In genomic region chr13:103774119-103774757, GRCm38 (mm10) we compare ENCODE assay signal across 7 mouse cellular contexts. TPM values are rescaled to one million over a fixed set of nuclear protein-coding genes. Genes with fewer than 3 reads are reported as not detected.
DNase-seq lines count a peak whose midpoint lies in the region; ATAC-seq lines count a peak whose summit lies in the region.

Gene Srek1 (minus strand): TSS chr13:103774608.

- H3K27ac ChIP-seq in intestine, embryonic 15.5 days: peak within 1 kb of the TSS; percentile 99
- peak within 1 kb of the TSS; percentile 99 for H3K27ac ChIP-seq in midbrain, embryonic 10.5 days (replicated peaks)

- no peaks in the 10 kb centered on the region for H3K9me3 ChIP-seq in intestine, embryonic 15.5 days
- no peaks in the 10 kb centered on the region for H3K9me3 ChIP-seq in midbrain, embryonic 10.5 days (replicated peaks)

- intact Hi-C loops in gastrocnemius, postnatal 36 days (cut with DNase I): no loop called here
- intact Hi-C loops in left cerebral cortex, postnatal 25 days (cut with DNase I): loop anchor here (2.0 kb wide), 1 partner anchor 147 kb away; the partner anchor contains the start of gene Erbin

- H3K4me2 ChIP-seq in intestine, embryonic 15.5 days (replicated peaks): peak within 1 kb of the TSS; percentile 60

- 0 out of 2 replicates have a peak, but pooled peaks cover 7% of the 10 kb centered on the region for H3K4me1 ChIP-seq in intestine, embryonic 15.5 days (replicated peaks)
- peaks cover 31% of the 10 kb centered on the region for H3K4me1 ChIP-seq in midbrain, embryonic 10.5 days

- ATAC-seq in intestine, embryonic 15.5 days: peak; percentile 98

- peak within 1 kb of the TSS; percentile 73 for H3K4me3 ChIP-seq in intestine, embryonic 15.5 days (replicated peaks)
- peak within 1 kb of the TSS; percentile 77 for H3K4me3 ChIP-seq in midbrain, embryonic 10.5 days

- WGBS in intestine, embryonic 15.5 days: under 1% methylated on average over 81 of the region's 81 CpGs
- WGBS in midbrain, embryonic 10.5 days: under 1% methylated on average over 81 of the region's 81 CpGs

- DNase-seq in adrenal gland, adult 18-20 months (ENCODE audit: low spot score in 2 of 2): peak; percentile 91 to 93
- peak; percentile 98 for DNase-seq in embryo, embryonic 11 days
- DNase-seq in gastrocnemius, postnatal 36 days: peak; percentile 87 to 90
- peak; percentile 96 for DNase-seq in left cerebral cortex, postnatal 25 days (ENCODE audit: low spot score in 2 of 2)
- DNase-seq in midbrain, embryonic 10.5 days (ENCODE audit: low spot score): peak; percentile 97
- peak; percentile 99 for DNase-seq in right cerebral cortex, postnatal 4 days

- no peaks in the 10 kb centered on the region for H3K36me3 ChIP-seq in intestine, embryonic 15.5 days
- peaks cover 18% of the 10 kb centered on the region for H3K36me3 ChIP-seq in midbrain, embryonic 10.5 days

- H3K27me3 ChIP-seq in intestine, embryonic 15.5 days (replicated peaks): no peaks in the 10 kb centered on the region
- no peaks in the 10 kb centered on the region for H3K27me3 ChIP-seq in midbrain, embryonic 10.5 days (ENCODE audit: low read depth, poor library complexity, severe bottlenecking)

- H3K9ac ChIP-seq in intestine, embryonic 15.5 days: peak within 1 kb of the TSS; percentile 85

RNA-seq across cellular contexts. Expression of gene Srek1, which starts in this region (rescaled TPM):
- total RNA-seq in adrenal gland, adult 18-20 months (2021): 10 to 100 TPM; 52.9 to 56.0 TPM
- total RNA-seq in gastrocnemius, postnatal 36 days (2021): 10 to 100 TPM; 18.9 to 19.4 TPM
- polyA plus RNA-seq in intestine, embryonic 15.5 days (2015; fragmentation: Nextera tagmentation; extraction: Ambion mirVana): 56.6 and 74.2 TPM in 2 replicates
- 10 to 100 TPM; 61.4 to 76.9 TPM for total RNA-seq in left cerebral cortex, postnatal 25 days (2021)
- polyA plus RNA-seq in midbrain, embryonic 10.5 days (2016; fragmentation: Nextera tagmentation; extraction: Ambion mirVana): 89.4 and 92.1 TPM in 2 replicates

Comparison
In these comparisons a context has a peak if more than half of its experiments do, and no peak if none do; other contexts are left out.
1. Peak in every context shown above with its lines: DNase-seq, ATAC-seq, H3K4me3 ChIP-seq and H3K27ac ChIP-seq.